Mouse (Mus musculus) lung, embryonic 15.5 days (tissue): ENCODE data around the gene Syap1. TPM values are rescaled to one million over a fixed set of nuclear protein-coding genes. Genes with fewer than 3 reads are reported as not detected.
A peak's percentile ranks its signal among the peaks of the same experiment; 100 is the strongest.
"Not testable (repeated sequence)": the region's sequence is repeated elsewhere in the genome, so short reads cannot be mapped to it uniquely, and the experiment has no call there.

Source experiments
- ATAC-seq: fragments of 200-750 bp; cut with Nextera tagmentation; 2 replicates; pipeline ENCODE4 v1.8.0; 2017; ENCODE audit warnings: moderate number of reproducible peaks, borderline replicate concordance; ENCODE audit not compliant: low FRiP score, low TSS enrichment; ENCODE audit errors: extremely low read depth
- H3K27ac ChIP-seq: fragments of 300-500 bp; sonication (generic); 2 replicates; pipeline ENCODE4 v1.5.1; 2015; ENCODE audit warnings: moderate library complexity, mild to moderate bottlenecking, inconsistent platforms
- H3K27me3 ChIP-seq: fragments of 300-500 bp; sonication (generic); 2 replicates; pipeline ENCODE4 v1.6.1; 2015; ENCODE audit warnings: inconsistent platforms
- H3K36me3 ChIP-seq: fragments of 300-500 bp; sonication (generic); 2 replicates; pipeline ENCODE4 v1.6.1; 2015; ENCODE audit warnings: inconsistent platforms
- H3K4me1 ChIP-seq: fragments of 300-500 bp; sonication (generic); 2 replicates; pipeline ENCODE4 v1.6.1; 2015; ENCODE audit warnings: inconsistent platforms
- H3K4me2 ChIP-seq: fragments of 300-500 bp; sonication (generic); 2 replicates; pipeline ENCODE4 v1.6.1; 2015; ENCODE audit warnings: inconsistent platforms, mild to moderate bottlenecking, moderate library complexity
- H3K4me3 ChIP-seq: fragments of 300-500 bp; sonication (generic); 2 replicates; pipeline ENCODE4 v1.5.1; 2015; ENCODE audit warnings: mild to moderate bottlenecking, inconsistent platforms
- H3K9ac ChIP-seq: fragments of 300-500 bp; sonication (generic); 2 replicates; pipeline ENCODE4 v1.6.1; 2015; ENCODE audit warnings: inconsistent platforms
- H3K9me3 ChIP-seq: fragments of 300-500 bp; sonication (generic); 2 replicates; pipeline ENCODE4 v1.6.1; 2016; ENCODE audit warnings: inconsistent platforms
- WGBS: fragments of 180-500 bp; shearing (Covaris S2); methylation state at CpG from one replicate; pipeline ENCODE4 v1.1.7; 2015; 5-methylcytosine and 5-hydroxymethylcytosine counted together
- polyA plus RNA-seq: library from polyadenylated mRNA; unstranded; fragments of >200 nt; fragmentation: Nextera tagmentation; extraction: Ambion mirVana; gene quantifications from 2 replicates; pipeline ENCODE4 v1.2.1, GENCODE M21; 2015

Syap1 gene
- polyA plus RNA-seq, 1 experiment from 2014 or later, result 41.5 TPM

GRCm38 (mm10) chrX:162873761-162874160, 14.5 kb downstream of the Syap1 start:
- ATAC-seq, result no peak
- H3K9me3 ChIP-seq, result no peaks in the 10 kb centered on the region
- no peaks in the 10 kb centered on the region for H3K4me1 ChIP-seq
- no peak overlapping the region for H3K27ac ChIP-seq
- no peak overlapping the region for H3K4me2 ChIP-seq
- H3K4me3 ChIP-seq, result no peak overlapping the region
- H3K27me3 ChIP-seq, result no peaks in the 10 kb centered on the region
- no peaks in the 10 kb centered on the region; the same call in 1 of the 2 replicates for H3K36me3 ChIP-seq
- 85% methylated on average over 2 of the region's 2 CpGs for WGBS
- H3K9ac ChIP-seq, result no peak overlapping the region

GRCm38 (mm10) chrX:162871734-162872517, 16.3 kb downstream of the Syap1 start:
- Histone ChIP-seq H3K4me2 (no peak overlapping the region), H3K4me1 (no peaks in the 10 kb centered on the region), H3K27ac (no peak overlapping the region), H3K9ac (no peak overlapping the region), H3K36me3 (no peaks in the 10 kb centered on the region), H3K27me3 (no peaks in the 10 kb centered on the region), H3K9me3 (no peaks in the 10 kb centered on the region), H3K4me3 (no peak overlapping the region)
- WGBS, result 37% methylated on average over 4 of the region's 4 CpGs
- ATAC-seq, result no peak

- no peak overlapping the region for H3K4me3 ChIP-seq
- no peaks in the 10 kb centered on the region for H3K27me3 ChIP-seq
- H3K9ac ChIP-seq, result no peak overlapping the region
- H3K9me3 ChIP-seq, result no peaks in the 10 kb centered on the region
- WGBS, result 65% methylated on average over 3 of the region's 3 CpGs
- no peak for ATAC-seq
- no peak overlapping the region for H3K27ac ChIP-seq
- H3K4me2 ChIP-seq, result no peak overlapping the region
- no peaks in the 10 kb centered on the region for H3K4me1 ChIP-seq
- H3K36me3 ChIP-seq, result peaks cover 5% of the 10 kb centered on the region; the same call in 1 of the 2 replicates
Observed at GRCm38 (mm10) chrX:162868294-162868965, 19.8 kb downstream of the Syap1 start.

GRCm38 (mm10) chrX:162848682-162849081, 39.6 kb downstream of the Syap1 start:
- H3K4me1 ChIP-seq, result no peaks in the 10 kb centered on the region
- no peaks in the 10 kb centered on the region for H3K9me3 ChIP-seq
- no peak overlapping the region for H3K27ac ChIP-seq
- no peaks in the 10 kb centered on the region for H3K27me3 ChIP-seq
- no peak overlapping the region for H3K4me2 ChIP-seq
- no peaks in the 10 kb centered on the region for H3K36me3 ChIP-seq
- no peak for ATAC-seq
- H3K9ac ChIP-seq, result no peak overlapping the region
- WGBS, result 90% methylated on average over 1 of the region's 1 CpGs
- no peak overlapping the region for H3K4me3 ChIP-seq

- H3K27me3 ChIP-seq, result no peaks in the 10 kb centered on the region
- H3K4me3 ChIP-seq, result no peak overlapping the region
- 75% methylated on average over 3 of the region's 3 CpGs for WGBS
- no peak overlapping the region for H3K9ac ChIP-seq
- H3K4me1 ChIP-seq, result no peaks in the 10 kb centered on the region
- no peak overlapping the region for H3K4me2 ChIP-seq
- no peaks in the 10 kb centered on the region for H3K36me3 ChIP-seq
- no peak for ATAC-seq
- H3K9me3 ChIP-seq, result no peaks in the 10 kb centered on the region
- H3K27ac ChIP-seq, result no peak overlapping the region
Observed at GRCm38 (mm10) chrX:162845531-162845930, 42.7 kb downstream of the Syap1 start.

- no peak overlapping the region for H3K4me3 ChIP-seq
- H3K36me3 ChIP-seq, result no peaks in the 10 kb centered on the region
- H3K4me2 ChIP-seq, result no peak overlapping the region
- WGBS, result 62% methylated on average over 8 of the region's 8 CpGs
- no peaks in the 10 kb centered on the region for H3K9me3 ChIP-seq
- no peaks in the 10 kb centered on the region for H3K27me3 ChIP-seq
- no peaks in the 10 kb centered on the region for H3K4me1 ChIP-seq
- no peak for ATAC-seq
- H3K27ac ChIP-seq, result no peak overlapping the region
- H3K9ac ChIP-seq, result no peak overlapping the region
Observed at GRCm38 (mm10) chrX:162844447-162845100, 43.7 kb downstream of the Syap1 start.

- no peak for ATAC-seq
- Histone ChIP-seq H3K27ac (no peak overlapping the region), H3K36me3 (no peaks in the 10 kb centered on the region), H3K9ac (no peak overlapping the region), H3K9me3 (no peaks in the 10 kb centered on the region), H3K4me2 (no peak overlapping the region), H3K4me3 (no peak overlapping the region), H3K27me3 (no peaks in the 10 kb centered on the region), H3K4me1 (no peaks in the 10 kb centered on the region)
- WGBS, result 38% methylated on average over 3 of the region's 3 CpGs
Observed at GRCm38 (mm10) chrX:162832101-162832500, 56.1 kb downstream of the Syap1 start.

GRCm38 (mm10) chrX:162831542-162831941, 56.7 kb downstream of the Syap1 start:
- H3K4me1 ChIP-seq, result no peaks in the 10 kb centered on the region
- H3K9ac ChIP-seq, result no peak overlapping the region
- no peaks in the 10 kb centered on the region for H3K9me3 ChIP-seq
- H3K27ac ChIP-seq, result no peak overlapping the region
- WGBS, result 60% methylated on average over 1 of the region's 1 CpGs
- no peaks in the 10 kb centered on the region for H3K27me3 ChIP-seq
- H3K4me3 ChIP-seq, result no peak overlapping the region
- no peak for ATAC-seq
- H3K4me2 ChIP-seq, result no peak overlapping the region
- H3K36me3 ChIP-seq, result no peaks in the 10 kb centered on the region

- Histone ChIP-seq H3K27ac (no peak overlapping the region), H3K4me3 (no peak overlapping the region), H3K9me3 (no peaks in the 10 kb centered on the region), H3K4me2 (no peak overlapping the region), H3K9ac (no peak overlapping the region), H3K4me1 (no peaks in the 10 kb centered on the region), H3K36me3 (no peaks in the 10 kb centered on the region), H3K27me3 (no peaks in the 10 kb centered on the region)
- 31% methylated on average over 1 of the region's 1 CpGs for WGBS
- ATAC-seq, result no peak
Observed at GRCm38 (mm10) chrX:162831036-162831435, 57.2 kb downstream of the Syap1 start.

GRCm38 (mm10) chrX:162830313-162830712, 57.9 kb downstream of the Syap1 start:
- 47% methylated on average over 2 of the region's 2 CpGs for WGBS
- not testable (repeated sequence) for H3K4me2 ChIP-seq

GRCm38 (mm10) chrX:162829741-162830140, 58.5 kb downstream of the Syap1 start:
- Histone ChIP-seq H3K27ac (no peak overlapping the region), H3K4me3 (peak overlapping the region; percentile 62), H3K4me2 (peak overlapping the region; percentile 35; the same call in 1 of the 2 replicates), H3K27me3 (no peaks in the 10 kb centered on the region), H3K4me1 (no peaks in the 10 kb centered on the region), H3K9ac (peak overlapping the region; percentile 10; the same call in 1 of the 2 replicates), H3K36me3 (no peaks in the 10 kb centered on the region), H3K9me3 (no peaks in the 10 kb centered on the region)
- ATAC-seq, result no peak
- 31% methylated on average over 5 of the region's 5 CpGs for WGBS

More at GRCm38 (mm10) chrX:162830313-162830712, 57.9 kb downstream of the Syap1 start:
- H3K4me3 ChIP-seq, H3K36me3 ChIP-seq, H3K9ac ChIP-seq, ATAC-seq, H3K27me3 ChIP-seq, H3K27ac ChIP-seq, H3K9me3 ChIP-seq, H3K4me1 ChIP-seq: not testable (repeated sequence)

- Histone ChIP-seq H3K9me3 (no peaks in the 10 kb centered on the region), H3K4me1 (no peaks in the 10 kb centered on the region), H3K4me2 (peak within 1 kb of the TSS; percentile 86), H3K36me3 (no peaks in the 10 kb centered on the region), H3K27ac (no peak within 1 kb of the TSS), H3K4me3 (peak within 1 kb of the TSS; percentile 62), H3K9ac (peak within 1 kb of the TSS; percentile 53), H3K27me3 (no peaks in the 10 kb centered on the region)
- ATAC-seq, result peak; percentile 99
- 9% methylated on average over 36 of the region's 37 CpGs for WGBS
Observed at GRCm38 (mm10) chrX:162829203-162829708, 59.0 kb downstream of the Syap1 start, which contains the start of gene Txlng. TSS of gene Txlng (minus strand) at chrX:162829454.
